Mouse (Mus musculus): ENCODE results near the gene Atp8a1. TPM values are rescaled to one million over a fixed set of nuclear protein-coding genes. Genes with fewer than 3 reads are reported as not detected.

Gene Atp8a1
- polyA plus RNA-seq, 1 experiment from 2014 or later, result 26.9 TPM

DNA sequence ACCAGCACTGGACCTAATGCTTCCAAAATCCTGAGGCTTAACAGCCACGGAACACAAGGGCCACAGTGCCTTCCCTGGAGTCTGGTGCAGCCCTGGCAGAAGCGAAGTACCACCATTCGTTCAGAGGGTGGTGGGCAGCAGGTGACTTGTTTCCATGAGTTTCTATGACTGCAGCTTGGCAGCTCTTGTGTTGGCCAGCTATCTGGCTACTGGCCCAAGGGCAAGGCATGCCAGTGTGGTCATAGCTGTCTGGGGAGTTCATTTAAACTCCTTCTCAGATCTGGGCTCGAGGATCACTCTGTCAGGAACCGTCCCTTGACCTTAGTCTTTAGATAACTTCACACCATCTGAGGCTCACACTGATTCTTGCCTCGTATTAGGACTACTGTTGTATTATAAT, 89.1 kb downstream of the Atp8a1 start:
- Histone ChIP-seq H3K27ac (ENCODE audit: low read depth, low read length) (no peak overlapping the region), H3K9me3 (ENCODE audit: control insufficient read depth, low read length) (no peaks in the 10 kb centered on the region), H3K36me3 (ENCODE audit: control insufficient read depth, insufficient read depth, low read length) (no peaks in the 10 kb centered on the region), H3K27me3 (ENCODE audit: control insufficient read depth, insufficient read depth, low read length) (no peaks in the 10 kb centered on the region), H3K4me1 (ENCODE audit: control insufficient read depth, insufficient read depth, low read length) (no peaks in the 10 kb centered on the region; the same call in 1 of the 2 replicates), H3K4me2 (ENCODE audit: low read depth) (no peak overlapping the region), H3K9ac (ENCODE audit: low read length) (no peak overlapping the region), H3K4me3 (ENCODE audit: low read depth, low read length) (no peak overlapping the region)
- DNase-seq (ENCODE audit: low spot score) (no peak), ATAC-seq (ENCODE audit: insufficient read depth, low FRiP score, low TSS enrichment) (no peak)
- WGBS, result 89% methylated on average over 6 of the region's 6 CpGs

DNA sequence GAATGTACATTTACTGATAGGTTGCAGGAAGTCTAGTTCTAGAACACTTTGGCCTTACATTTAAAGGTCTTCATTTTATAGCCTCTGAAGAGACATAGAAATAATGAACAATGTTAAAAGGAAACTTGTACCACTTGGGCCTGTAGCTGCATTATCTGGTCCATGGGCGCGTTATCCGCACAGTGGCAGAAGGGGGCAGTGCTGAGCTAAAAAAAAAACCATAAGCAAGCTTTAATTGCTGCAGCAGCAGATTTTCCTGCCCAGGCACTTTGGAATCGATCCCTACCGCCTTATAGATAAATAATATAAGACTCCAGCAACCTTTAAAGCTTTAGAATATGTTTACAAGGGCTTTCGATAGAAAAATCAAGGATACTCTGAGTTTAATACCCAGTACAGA, 91.1 kb downstream of the Atp8a1 start:
- H3K27ac ChIP-seq (ENCODE audit: low read depth, low read length), result no peak overlapping the region
- no peaks in the 10 kb centered on the region for H3K9me3 ChIP-seq (ENCODE audit: control insufficient read depth, low read length)
- peak; percentile 59 for DNase-seq (ENCODE audit: low spot score)
- no peak overlapping the region for H3K4me2 ChIP-seq (ENCODE audit: low read depth)
- H3K9ac ChIP-seq (ENCODE audit: low read length), result no peak overlapping the region
- H3K4me1 ChIP-seq (ENCODE audit: control insufficient read depth, insufficient read depth, low read length), result no peaks in the 10 kb centered on the region; the same call in 1 of the 2 replicates
- no peak for ATAC-seq (ENCODE audit: insufficient read depth, low FRiP score, low TSS enrichment)
- H3K27me3 ChIP-seq (ENCODE audit: control insufficient read depth, insufficient read depth, low read length), result no peaks in the 10 kb centered on the region
- WGBS, result 31% methylated on average over 6 of the region's 6 CpGs
- no peaks in the 10 kb centered on the region for H3K36me3 ChIP-seq (ENCODE audit: control insufficient read depth, insufficient read depth, low read length)
- no peak overlapping the region for H3K4me3 ChIP-seq (ENCODE audit: low read depth, low read length)

DNA sequence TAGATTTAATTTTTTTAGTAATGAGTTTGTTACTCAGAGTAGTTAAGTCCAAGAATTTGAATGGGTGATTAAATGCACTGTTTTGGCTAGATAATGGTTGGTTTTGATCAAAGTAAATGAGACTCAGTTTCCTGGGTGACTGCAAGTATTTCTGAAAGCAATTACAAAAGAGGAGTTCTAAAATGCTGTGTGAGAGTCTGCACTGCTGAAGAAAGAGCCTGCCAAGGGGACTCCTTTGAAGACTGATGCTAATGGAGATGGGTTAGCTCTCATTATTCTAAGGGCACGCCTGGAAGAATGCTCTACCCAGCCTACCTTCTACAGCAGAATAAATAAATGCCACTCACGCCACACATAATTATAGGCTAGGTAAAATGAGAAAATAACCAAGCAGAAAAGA, 94.2 kb downstream of the Atp8a1 start:
- peak; percentile 81 for ATAC-seq (ENCODE audit: insufficient read depth, low FRiP score, low TSS enrichment)
- 28% methylated on average over 2 of the region's 2 CpGs for WGBS

DNA sequence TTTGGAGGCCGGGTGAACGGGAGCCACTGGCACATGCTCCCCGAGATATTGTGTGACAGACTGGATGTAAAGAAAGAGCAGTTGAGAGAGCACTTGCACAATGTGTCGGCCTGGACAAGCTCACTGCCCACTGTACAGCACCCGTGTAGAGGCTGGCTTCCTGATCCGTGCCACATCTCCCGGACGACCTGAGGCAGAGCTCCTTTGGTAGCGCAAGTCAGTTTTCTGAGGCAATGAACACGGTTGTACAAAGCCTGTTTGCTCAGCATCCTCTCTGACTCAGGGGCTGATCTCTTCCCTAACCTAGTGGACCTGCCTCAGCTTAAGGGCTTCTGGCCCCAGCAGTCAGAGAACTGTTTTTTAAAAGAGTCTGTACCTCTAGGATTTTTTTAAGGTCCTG, 94.6 kb downstream of the Atp8a1 start:
- WGBS, result 45% methylated on average over 10 of the region's 10 CpGs
- H3K4me3 ChIP-seq (ENCODE audit: low read depth, low read length), result no peak overlapping the region
- H3K9ac ChIP-seq (ENCODE audit: low read length), result no peak overlapping the region
- no peak overlapping the region for H3K27ac ChIP-seq (ENCODE audit: low read depth, low read length)
- H3K4me1 ChIP-seq (ENCODE audit: control insufficient read depth, insufficient read depth, low read length), result no peaks in the 10 kb centered on the region; the same call in 1 of the 2 replicates
- H3K36me3 ChIP-seq (ENCODE audit: control insufficient read depth, insufficient read depth, low read length), result no peaks in the 10 kb centered on the region
- ATAC-seq (ENCODE audit: insufficient read depth, low FRiP score, low TSS enrichment), result peak; percentile 68
- H3K27me3 ChIP-seq (ENCODE audit: control insufficient read depth, insufficient read depth, low read length), result no peaks in the 10 kb centered on the region
- DNase-seq (ENCODE audit: low spot score), result peak; percentile 48
- H3K9me3 ChIP-seq (ENCODE audit: control insufficient read depth, low read length), result no peaks in the 10 kb centered on the region
- H3K4me2 ChIP-seq (ENCODE audit: low read depth), result no peak overlapping the region

More for the DNA sequence above, 94.2 kb downstream of the Atp8a1 start:
- H3K4me3 ChIP-seq (ENCODE audit: low read depth, low read length), result no peak overlapping the region
- no peaks in the 10 kb centered on the region; the same call in 1 of the 2 replicates for H3K4me1 ChIP-seq (ENCODE audit: control insufficient read depth, insufficient read depth, low read length)
- H3K27me3 ChIP-seq (ENCODE audit: control insufficient read depth, insufficient read depth, low read length), result no peaks in the 10 kb centered on the region
- no peaks in the 10 kb centered on the region for H3K36me3 ChIP-seq (ENCODE audit: control insufficient read depth, insufficient read depth, low read length)
- H3K4me2 ChIP-seq (ENCODE audit: low read depth), result no peak overlapping the region
- DNase-seq (ENCODE audit: low spot score), result no peak
- H3K9ac ChIP-seq (ENCODE audit: low read length), result no peak overlapping the region
- H3K27ac ChIP-seq (ENCODE audit: low read depth, low read length), result no peak overlapping the region
- no peaks in the 10 kb centered on the region for H3K9me3 ChIP-seq (ENCODE audit: control insufficient read depth, low read length)

DNA sequence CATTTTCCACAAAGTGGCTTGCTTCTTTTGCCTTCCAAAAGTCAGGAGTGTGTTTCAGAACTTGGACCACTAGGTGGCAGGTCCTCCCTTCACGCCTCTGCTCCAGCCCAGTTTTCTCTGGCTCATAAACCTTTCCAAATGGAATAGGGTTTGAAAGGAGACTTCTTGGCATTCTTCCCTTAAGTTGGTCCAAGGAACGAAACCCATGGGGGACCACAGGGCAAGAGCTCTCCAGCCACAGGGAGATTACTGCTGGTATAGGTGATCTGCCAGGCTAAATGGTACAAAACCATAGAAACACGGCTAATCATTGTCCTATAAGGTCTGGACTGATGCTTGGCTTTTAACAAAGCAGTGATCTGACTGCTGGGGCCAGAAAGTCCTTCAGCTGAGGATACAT, 95.2 kb downstream of the Atp8a1 start:
- H3K4me1 ChIP-seq (ENCODE audit: control insufficient read depth, insufficient read depth, low read length), result no peaks in the 10 kb centered on the region; the same call in 1 of the 2 replicates
- peak; percentile 48; the same call in 1 of the 2 replicates for ATAC-seq (ENCODE audit: insufficient read depth, low FRiP score, low TSS enrichment)
- whole genome bisulfite sequencing, result 31% methylated on average over 3 of the region's 3 CpGs
- H3K9ac ChIP-seq (ENCODE audit: low read length), result no peak overlapping the region
- H3K4me2 ChIP-seq (ENCODE audit: low read depth), result no peak overlapping the region
- no peaks in the 10 kb centered on the region for H3K27me3 ChIP-seq (ENCODE audit: control insufficient read depth, insufficient read depth, low read length)
- H3K9me3 ChIP-seq (ENCODE audit: control insufficient read depth, low read length), result no peaks in the 10 kb centered on the region
- H3K4me3 ChIP-seq (ENCODE audit: low read depth, low read length), result no peak overlapping the region
- peak; percentile 43 for DNase-seq (ENCODE audit: low spot score)
- H3K27ac ChIP-seq (ENCODE audit: low read depth, low read length), result no peak overlapping the region
- no peaks in the 10 kb centered on the region for H3K36me3 ChIP-seq (ENCODE audit: control insufficient read depth, insufficient read depth, low read length)

DNA sequence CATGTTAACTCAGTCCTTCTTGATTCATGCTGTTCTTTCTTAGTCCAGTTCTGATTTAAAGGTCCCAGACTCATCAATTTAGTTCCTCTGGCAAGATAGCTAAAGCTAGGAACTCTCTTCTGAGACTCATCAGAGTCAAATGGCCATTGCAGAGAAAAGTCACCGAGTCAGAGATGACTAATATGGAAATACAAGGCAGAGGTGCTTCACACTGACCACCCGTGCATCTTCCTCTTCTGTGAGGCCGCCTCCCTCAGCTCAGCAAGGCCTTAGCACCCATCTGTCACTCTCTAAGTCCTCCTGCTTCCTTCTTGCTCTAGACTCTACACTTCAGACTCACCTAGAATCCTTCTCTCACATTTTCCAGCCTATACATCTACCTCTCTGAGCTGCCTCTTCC, 108.0 kb downstream of the Atp8a1 start:
- Histone ChIP-seq H3K9ac (ENCODE audit: low read length) (no peak overlapping the region), H3K36me3 (ENCODE audit: control insufficient read depth, insufficient read depth, low read length) (no peaks in the 10 kb centered on the region), H3K4me1 (ENCODE audit: control insufficient read depth, insufficient read depth, low read length) (no peaks in the 10 kb centered on the region), H3K27me3 (ENCODE audit: control insufficient read depth, insufficient read depth, low read length) (no peaks in the 10 kb centered on the region), H3K4me3 (ENCODE audit: low read depth, low read length) (no peak overlapping the region), H3K4me2 (ENCODE audit: low read depth) (no peak overlapping the region), H3K27ac (ENCODE audit: low read depth, low read length) (no peak overlapping the region), H3K9me3 (ENCODE audit: control insufficient read depth, low read length) (no peaks in the 10 kb centered on the region)
- WGBS, result 84% methylated on average over 3 of the region's 3 CpGs
- DNase-seq (ENCODE audit: low spot score) (no peak), ATAC-seq (ENCODE audit: insufficient read depth, low FRiP score, low TSS enrichment) (no peak)

DNA sequence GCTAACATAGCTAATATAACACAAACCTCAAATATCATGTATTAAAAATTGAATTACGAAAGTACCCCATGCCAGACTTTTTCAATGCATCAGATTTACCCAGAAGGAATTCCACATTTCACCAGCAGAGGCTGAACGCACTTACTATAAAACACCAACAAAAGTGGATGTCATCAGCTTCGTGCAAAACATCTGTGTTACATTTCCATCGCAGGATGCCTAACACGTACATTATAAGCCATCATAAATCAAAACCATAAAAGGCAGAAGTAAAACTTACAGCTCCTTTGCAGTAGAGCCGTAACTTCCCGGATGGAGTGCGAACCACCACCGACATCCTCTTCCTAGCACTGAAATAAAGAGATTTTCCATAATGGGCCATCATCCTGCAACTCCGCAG, 109.1 kb downstream of the Atp8a1 start:
- ATAC-seq (ENCODE audit: insufficient read depth, low FRiP score, low TSS enrichment), result no peak

DNA sequence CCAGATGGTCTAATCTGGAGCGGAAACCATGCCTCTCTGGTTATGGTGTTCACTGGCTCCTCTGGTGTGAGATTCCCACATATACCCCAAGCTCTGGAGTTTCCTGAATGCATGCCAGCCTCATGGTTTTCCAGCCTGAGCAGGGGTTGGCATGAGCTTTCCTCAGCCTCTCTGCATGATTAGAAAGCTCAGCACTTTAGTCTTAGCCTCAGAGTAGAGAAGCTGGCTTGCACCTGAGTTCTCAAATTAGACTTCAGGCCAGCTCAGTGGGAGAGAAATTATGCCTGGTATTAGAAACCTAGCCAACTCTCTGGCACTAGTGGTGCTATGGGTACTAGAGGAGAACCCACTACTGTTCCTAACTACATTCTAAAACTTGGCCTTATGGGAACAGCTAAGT, 111.5 kb downstream of the Atp8a1 start:
- Histone ChIP-seq H3K9me3 (ENCODE audit: control insufficient read depth, low read length) (no peaks in the 10 kb centered on the region), H3K36me3 (ENCODE audit: control insufficient read depth, insufficient read depth, low read length) (no peaks in the 10 kb centered on the region), H3K4me2 (ENCODE audit: low read depth) (no peak overlapping the region), H3K27ac (ENCODE audit: low read depth, low read length) (no peak overlapping the region), H3K27me3 (ENCODE audit: control insufficient read depth, insufficient read depth, low read length) (no peaks in the 10 kb centered on the region), H3K9ac (ENCODE audit: low read length) (no peak overlapping the region), H3K4me3 (ENCODE audit: low read depth, low read length) (no peak overlapping the region), H3K4me1 (ENCODE audit: control insufficient read depth, insufficient read depth, low read length) (no peaks in the 10 kb centered on the region)
- no peak for DNase-seq (ENCODE audit: low spot score)
- WGBS, result 94% methylated on average over 1 of the region's 1 CpGs
- no peak for ATAC-seq (ENCODE audit: insufficient read depth, low FRiP score, low TSS enrichment)

More for the DNA sequence above, 109.1 kb downstream of the Atp8a1 start:
- Histone ChIP-seq H3K36me3 (ENCODE audit: control insufficient read depth, insufficient read depth, low read length) (no peaks in the 10 kb centered on the region), H3K4me2 (ENCODE audit: low read depth) (no peak overlapping the region), H3K27me3 (ENCODE audit: control insufficient read depth, insufficient read depth, low read length) (no peaks in the 10 kb centered on the region), H3K9me3 (ENCODE audit: control insufficient read depth, low read length) (no peaks in the 10 kb centered on the region), H3K9ac (ENCODE audit: low read length) (no peak overlapping the region), H3K27ac (ENCODE audit: low read depth, low read length) (no peak overlapping the region), H3K4me1 (ENCODE audit: control insufficient read depth, insufficient read depth, low read length) (no peaks in the 10 kb centered on the region), H3K4me3 (ENCODE audit: low read depth, low read length) (no peak overlapping the region)
- WGBS, result 82% methylated on average over 10 of the region's 10 CpGs
- DNase-seq (ENCODE audit: low spot score), result no peak

DNA sequence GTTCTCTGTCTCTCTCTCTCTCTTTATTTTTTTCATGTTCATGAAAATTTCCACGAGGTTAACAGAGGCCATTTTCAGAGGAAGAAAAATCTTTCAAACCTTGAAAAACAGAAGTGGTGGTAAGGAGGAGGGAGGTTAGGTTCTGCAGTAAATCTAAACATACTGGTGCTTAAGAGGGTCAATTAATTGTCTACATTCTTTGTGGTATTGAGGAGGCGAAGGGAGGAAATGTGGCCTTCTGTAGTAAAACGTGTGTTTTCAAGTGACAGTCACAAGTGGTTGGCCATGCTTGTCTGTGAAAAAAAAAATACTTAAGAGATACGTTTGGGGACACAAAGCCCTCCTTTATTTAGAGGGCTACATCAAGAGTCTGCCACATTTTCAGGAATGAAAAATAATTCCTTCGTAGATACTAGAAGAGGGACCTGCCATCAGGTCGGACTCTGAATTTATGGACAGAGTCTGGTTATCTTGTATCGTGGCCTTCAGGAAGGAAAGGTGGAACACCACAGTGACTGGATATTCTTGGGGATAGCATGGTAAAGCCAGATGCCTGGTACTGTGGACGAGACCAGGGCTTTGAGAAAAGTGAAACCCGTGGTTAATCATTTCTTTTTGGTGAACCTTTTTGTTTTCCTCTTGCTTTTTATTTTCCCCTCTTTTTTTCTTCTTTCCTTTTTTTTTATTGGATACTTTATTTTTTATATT, 113.5 kb downstream of the Atp8a1 start:
- Histone ChIP-seq H3K9me3 (ENCODE audit: control insufficient read depth, low read length) (no peaks in the 10 kb centered on the region), H3K36me3 (ENCODE audit: control insufficient read depth, insufficient read depth, low read length) (no peaks in the 10 kb centered on the region), H3K27me3 (ENCODE audit: control insufficient read depth, insufficient read depth, low read length) (no peaks in the 10 kb centered on the region), H3K4me1 (ENCODE audit: control insufficient read depth, insufficient read depth, low read length) (no peaks in the 10 kb centered on the region), H3K4me3 (ENCODE audit: low read depth, low read length) (no peak overlapping the region), H3K27ac (ENCODE audit: low read depth, low read length) (no peak overlapping the region), H3K9ac (ENCODE audit: low read length) (no peak overlapping the region), H3K4me2 (ENCODE audit: low read depth) (no peak overlapping the region)
- DNase-seq (ENCODE audit: low spot score) (no peak), ATAC-seq (ENCODE audit: insufficient read depth, low FRiP score, low TSS enrichment) (no peak)
- 70% methylated on average over 9 of the region's 9 CpGs for WGBS

Data from neural tube, embryonic 11.5 days (tissue).